Mouse (Mus musculus): ENCODE measurements around the gene Zfp335. TPM values are rescaled to one million over a fixed set of nuclear protein-coding genes. Genes with fewer than 3 reads are reported as not detected.

Zfp335 gene
- polyA plus RNA-seq, 1 experiment from 2014 or later = 11.3 TPM

- Histone ChIP-seq H3K4me2 (ENCODE audit: low read depth, low read length) (no peak overlapping the region), H3K36me3 (ENCODE audit: control insufficient read depth, insufficient read depth, low read length) (peaks cover 63% of the 10 kb centered on the region), H3K27ac (ENCODE audit: low read length) (no peak overlapping the region), H3K27me3 (ENCODE audit: control insufficient read depth, insufficient read depth, low read length) (no peaks in the 10 kb centered on the region), H3K4me1 (ENCODE audit: control insufficient read depth, insufficient read depth, low read length) (no peaks in the 10 kb centered on the region), H3K4me3 (replicated peaks; ENCODE audit: low read length) (no peak overlapping the region), H3K9me3 (replicated peaks; ENCODE audit: control insufficient read depth, low read length) (no peaks in the 10 kb centered on the region), H3K9ac (ENCODE audit: low read length) (no peak overlapping the region)
- 87% methylated on average over 15 of the region's 15 CpGs for WGBS
- ATAC-seq (ENCODE audit: insufficient read depth, low FRiP score) = no peak
Measured at GRCm38 (mm10) chr2:164891908-164892695, 19.5 kb downstream of the Zfp335 start.

- no peaks in the 10 kb centered on the region for H3K4me1 ChIP-seq (ENCODE audit: control insufficient read depth, insufficient read depth, low read length)
- no peak overlapping the region for H3K4me3 ChIP-seq (replicated peaks; ENCODE audit: low read length)
- H3K36me3 ChIP-seq (ENCODE audit: control insufficient read depth, insufficient read depth, low read length) = peaks cover 66% of the 10 kb centered on the region
- no peaks in the 10 kb centered on the region for H3K9me3 ChIP-seq (replicated peaks; ENCODE audit: control insufficient read depth, low read length)
- no peak for ATAC-seq (ENCODE audit: insufficient read depth, low FRiP score)
- WGBS = 72% methylated on average over 13 of the region's 13 CpGs
- H3K27me3 ChIP-seq (ENCODE audit: control insufficient read depth, insufficient read depth, low read length) = no peaks in the 10 kb centered on the region
- H3K4me2 ChIP-seq (ENCODE audit: low read depth, low read length) = no peak overlapping the region
- H3K9ac ChIP-seq (ENCODE audit: low read length) = no peak overlapping the region
- no peak overlapping the region for H3K27ac ChIP-seq (ENCODE audit: low read length)
Measured at GRCm38 (mm10) chr2:164891056-164891834, 20.3 kb downstream of the Zfp335 start.

- Histone ChIP-seq H3K4me1 (ENCODE audit: control insufficient read depth, insufficient read depth, low read length) (0 out of 2 replicates have a peak, but pooled peaks cover 3% of the 10 kb centered on the region), H3K27ac (ENCODE audit: low read length) (no peak overlapping the region), H3K4me3 (replicated peaks; ENCODE audit: low read length) (no peak overlapping the region), H3K4me2 (ENCODE audit: low read depth, low read length) (no peak overlapping the region), H3K9me3 (replicated peaks; ENCODE audit: control insufficient read depth, low read length) (no peaks in the 10 kb centered on the region), H3K9ac (ENCODE audit: low read length) (no peak overlapping the region), H3K27me3 (ENCODE audit: control insufficient read depth, insufficient read depth, low read length) (no peaks in the 10 kb centered on the region), H3K36me3 (ENCODE audit: control insufficient read depth, insufficient read depth, low read length) (peaks cover 67% of the 10 kb centered on the region)
- 90% methylated on average over 23 of the region's 24 CpGs for WGBS
- no peak for ATAC-seq (ENCODE audit: insufficient read depth, low FRiP score)
Measured at GRCm38 (mm10) chr2:164890411-164891049, 21.0 kb downstream of the Zfp335 start.

DNA sequence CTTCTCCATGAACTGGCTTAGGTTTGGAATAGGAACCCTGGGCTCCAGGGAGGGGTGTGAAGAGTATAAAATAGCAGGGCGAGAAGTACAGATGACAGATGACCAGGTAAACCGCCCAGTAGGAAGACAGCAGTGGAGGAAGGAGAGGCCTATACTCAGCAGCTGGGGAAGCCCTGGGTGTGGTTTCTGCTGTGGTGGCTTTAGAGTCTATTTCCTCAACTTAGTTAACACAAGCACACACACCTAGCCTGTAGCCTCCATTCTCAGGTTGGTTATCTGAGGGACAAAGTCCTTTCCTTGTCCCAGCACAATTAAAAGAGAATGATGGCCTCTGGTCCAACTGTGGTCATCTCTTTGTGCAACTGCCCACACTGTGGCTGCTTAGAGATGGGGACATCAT is 21.6 kb downstream of the Zfp335 start:
- WGBS = 67% methylated on average over 2 of the region's 2 CpGs
- ATAC-seq (ENCODE audit: insufficient read depth, low FRiP score) = no peak
- H3K27ac ChIP-seq (ENCODE audit: low read length) = no peak overlapping the region
- H3K27me3 ChIP-seq (ENCODE audit: control insufficient read depth, insufficient read depth, low read length) = no peaks in the 10 kb centered on the region
- H3K36me3 ChIP-seq (ENCODE audit: control insufficient read depth, insufficient read depth, low read length) = peaks cover 65% of the 10 kb centered on the region
- no peak overlapping the region for H3K4me3 ChIP-seq (replicated peaks; ENCODE audit: low read length)
- H3K4me2 ChIP-seq (ENCODE audit: low read depth, low read length) = no peak overlapping the region
- H3K9ac ChIP-seq (ENCODE audit: low read length) = no peak overlapping the region
- 0 out of 2 replicates have a peak, but pooled peaks cover 3% of the 10 kb centered on the region for H3K4me1 ChIP-seq (ENCODE audit: control insufficient read depth, insufficient read depth, low read length)
- no peaks in the 10 kb centered on the region for H3K9me3 ChIP-seq (replicated peaks; ENCODE audit: control insufficient read depth, low read length)

GRCm38 (mm10) chr2:164888996-164889395 is 22.6 kb downstream of the Zfp335 start:
- ATAC-seq (ENCODE audit: insufficient read depth, low FRiP score) = no peak
- H3K27ac ChIP-seq (ENCODE audit: low read length) = no peak overlapping the region
- H3K4me1 ChIP-seq (ENCODE audit: control insufficient read depth, insufficient read depth, low read length) = 0 out of 2 replicates have a peak, but pooled peaks cover 3% of the 10 kb centered on the region
- H3K4me3 ChIP-seq (replicated peaks; ENCODE audit: low read length) = no peak overlapping the region
- H3K9ac ChIP-seq (ENCODE audit: low read length) = no peak overlapping the region
- 78% methylated on average over 12 of the region's 12 CpGs for WGBS
- H3K36me3 ChIP-seq (ENCODE audit: control insufficient read depth, insufficient read depth, low read length) = peaks cover 56% of the 10 kb centered on the region
- no peak overlapping the region for H3K4me2 ChIP-seq (ENCODE audit: low read depth, low read length)
- no peaks in the 10 kb centered on the region for H3K9me3 ChIP-seq (replicated peaks; ENCODE audit: control insufficient read depth, low read length)
- no peaks in the 10 kb centered on the region for H3K27me3 ChIP-seq (ENCODE audit: control insufficient read depth, insufficient read depth, low read length)

DNA sequence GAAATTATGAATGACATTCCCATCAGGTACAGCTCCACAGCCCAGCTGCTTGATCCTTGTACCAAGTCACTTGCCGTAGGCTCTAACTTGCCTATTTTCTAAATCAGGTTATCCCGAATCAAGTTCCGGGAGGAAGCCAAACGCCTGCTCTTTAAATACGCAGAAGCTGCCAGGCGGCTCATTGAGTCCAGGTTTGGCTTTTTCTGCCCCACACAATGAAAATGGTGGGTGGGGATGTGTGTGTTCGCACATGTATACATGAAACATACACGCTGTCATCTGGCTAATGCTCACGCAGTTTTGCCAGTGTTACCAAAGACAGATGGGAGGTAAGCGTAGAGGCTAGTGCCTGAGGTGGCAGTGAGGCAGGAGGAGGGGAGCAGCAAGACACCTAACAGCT is 24.9 kb downstream of the Zfp335 start:
- H3K27ac ChIP-seq (ENCODE audit: low read length) = no peak overlapping the region

GRCm38 (mm10) chr2:164885788-164886187 is 25.8 kb downstream of the Zfp335 start:
- Histone ChIP-seq H3K9me3 (replicated peaks; ENCODE audit: control insufficient read depth, low read length) (no peaks in the 10 kb centered on the region), H3K4me3 (replicated peaks; ENCODE audit: low read length) (no peak overlapping the region), H3K27me3 (ENCODE audit: control insufficient read depth, insufficient read depth, low read length) (no peaks in the 10 kb centered on the region), H3K9ac (ENCODE audit: low read length) (no peak overlapping the region), H3K27ac (ENCODE audit: low read length) (no peak overlapping the region; the same call in 1 of the 2 replicates), H3K4me2 (ENCODE audit: low read depth, low read length) (no peak overlapping the region), H3K4me1 (ENCODE audit: control insufficient read depth, insufficient read depth, low read length) (peaks cover 5% of the 10 kb centered on the region; the same call in 1 of the 2 replicates), H3K36me3 (ENCODE audit: control insufficient read depth, insufficient read depth, low read length) (peaks cover 45% of the 10 kb centered on the region; the same call in 1 of the 2 replicates)
- no peak for ATAC-seq (ENCODE audit: insufficient read depth, low FRiP score)
- WGBS = 50% methylated on average over 7 of the region's 7 CpGs

More for the DNA sequence above, 24.9 kb downstream of the Zfp335 start:
- Histone ChIP-seq H3K4me2 (ENCODE audit: low read depth, low read length) (no peak overlapping the region), H3K36me3 (ENCODE audit: control insufficient read depth, insufficient read depth, low read length) (peaks cover 49% of the 10 kb centered on the region; the same call in 1 of the 2 replicates), H3K9me3 (replicated peaks; ENCODE audit: control insufficient read depth, low read length) (no peaks in the 10 kb centered on the region), H3K9ac (ENCODE audit: low read length) (no peak overlapping the region), H3K4me3 (replicated peaks; ENCODE audit: low read length) (no peak overlapping the region), H3K4me1 (ENCODE audit: control insufficient read depth, insufficient read depth, low read length) (0 out of 2 replicates have a peak, but pooled peaks cover 3% of the 10 kb centered on the region), H3K27me3 (ENCODE audit: control insufficient read depth, insufficient read depth, low read length) (no peaks in the 10 kb centered on the region)
- no peak for ATAC-seq (ENCODE audit: insufficient read depth, low FRiP score)
- WGBS = 91% methylated on average over 10 of the region's 10 CpGs

GRCm38 (mm10) chr2:164882619-164883018 is 28.9 kb downstream of the Zfp335 start:
- Histone ChIP-seq H3K36me3 (ENCODE audit: control insufficient read depth, insufficient read depth, low read length) (peaks cover 18% of the 10 kb centered on the region; the same call in 1 of the 2 replicates), H3K9me3 (replicated peaks; ENCODE audit: control insufficient read depth, low read length) (no peaks in the 10 kb centered on the region), H3K4me1 (ENCODE audit: control insufficient read depth, insufficient read depth, low read length) (peaks cover 17% of the 10 kb centered on the region), H3K4me3 (replicated peaks; ENCODE audit: low read length) (no peak overlapping the region), H3K9ac (ENCODE audit: low read length) (no peak overlapping the region), H3K27me3 (ENCODE audit: control insufficient read depth, insufficient read depth, low read length) (no peaks in the 10 kb centered on the region), H3K27ac (ENCODE audit: low read length) (no peak overlapping the region), H3K4me2 (ENCODE audit: low read depth, low read length) (no peak overlapping the region)
- ATAC-seq (ENCODE audit: insufficient read depth, low FRiP score) = no peak
- 75% methylated on average over 9 of the region's 9 CpGs for WGBS

Data from stomach, embryonic 16.5 days (tissue).